Mouse (Mus musculus): ENCODE measurements around the gene Pdzd2.

- no peak for TF ChIP-seq POLR2A (IDR thresholded peaks at IDR 0.05; ENCODE audit: extremely low read depth, insufficient read depth, low read length)
- TF ChIP-seq CTCF (IDR thresholded peaks at IDR 0.05; ENCODE audit: extremely low read depth, insufficient read depth, low read length) = no peak
These were observed 426.5 kb downstream of the Pdzd2 start for GRCm38 (mm10) chr15:12313255-12313654.
